Mouse (Mus musculus) forebrain, embryonic 13.5 days (tissue): ENCODE results near the gene Slc31a1. TPM values are rescaled to one million over a fixed set of nuclear protein-coding genes. Genes with fewer than 3 reads are reported as not detected.

Experiments
- ATAC-seq: fragments of 200-750 bp; cut with Nextera tagmentation; 2 replicates; pipeline ENCODE4 v1.8.0; 2017
- H3K27ac ChIP-seq: fragments of 300-500 bp; sonication (generic); 2 replicates; pipeline ENCODE4 v1.5.1; 2015; ENCODE audit warnings: inconsistent platforms, mild to moderate bottlenecking, moderate library complexity
- H3K27me3 ChIP-seq: fragments of 300-500 bp; sonication (generic); 2 replicates; pipeline ENCODE4 v1.6.1; 2015; ENCODE audit warnings: mild to moderate bottlenecking, inconsistent platforms
- H3K36me3 ChIP-seq: fragments of 300-500 bp; sonication (generic); 2 replicates; pipeline ENCODE4 v1.6.1; 2015; ENCODE audit warnings: mild to moderate bottlenecking, inconsistent platforms; ENCODE audit not compliant: poor library complexity, severe bottlenecking
- H3K4me1 ChIP-seq: fragments of 300-500 bp; sonication (generic); 2 replicates; pipeline ENCODE4 v1.6.1; 2015; ENCODE audit warnings: inconsistent platforms
- H3K4me2 ChIP-seq: fragments of 300-500 bp; sonication (generic); 2 replicates; pipeline ENCODE4 v1.6.1; 2015; ENCODE audit warnings: inconsistent platforms, mild to moderate bottlenecking, moderate library complexity
- H3K4me3 ChIP-seq: fragments of 300-500 bp; sonication (generic); 2 replicates; pipeline ENCODE4 v1.5.1; 2015; ENCODE audit warnings: mild to moderate bottlenecking, inconsistent platforms
- H3K9ac ChIP-seq: fragments of 300-500 bp; sonication (generic); 2 replicates; pipeline ENCODE4 v1.6.1; 2015; ENCODE audit warnings: mild to moderate bottlenecking, inconsistent platforms
- H3K9me3 ChIP-seq: fragments of 300-500 bp; sonication (generic); replicated peaks from 2 replicates; pipeline ENCODE4 v1.6.1; 2016; ENCODE audit warnings: inconsistent platforms
- WGBS: fragments of 180-500 bp; shearing (Covaris S2); methylation state at CpG from one replicate; pipeline ENCODE4 v1.1.7; 2015; 5-methylcytosine and 5-hydroxymethylcytosine counted together
- polyA plus RNA-seq: library from polyadenylated mRNA; unstranded; fragments of >200 nt; fragmentation: Nextera tagmentation; extraction: Ambion mirVana; gene quantifications from 2 replicates; pipeline ENCODE4 v1.2.1, GENCODE M21; 2015

The Slc31a1 gene
- polyA plus RNA-seq, 1 experiment from 2014 or later: 38.2 TPM

DNA sequence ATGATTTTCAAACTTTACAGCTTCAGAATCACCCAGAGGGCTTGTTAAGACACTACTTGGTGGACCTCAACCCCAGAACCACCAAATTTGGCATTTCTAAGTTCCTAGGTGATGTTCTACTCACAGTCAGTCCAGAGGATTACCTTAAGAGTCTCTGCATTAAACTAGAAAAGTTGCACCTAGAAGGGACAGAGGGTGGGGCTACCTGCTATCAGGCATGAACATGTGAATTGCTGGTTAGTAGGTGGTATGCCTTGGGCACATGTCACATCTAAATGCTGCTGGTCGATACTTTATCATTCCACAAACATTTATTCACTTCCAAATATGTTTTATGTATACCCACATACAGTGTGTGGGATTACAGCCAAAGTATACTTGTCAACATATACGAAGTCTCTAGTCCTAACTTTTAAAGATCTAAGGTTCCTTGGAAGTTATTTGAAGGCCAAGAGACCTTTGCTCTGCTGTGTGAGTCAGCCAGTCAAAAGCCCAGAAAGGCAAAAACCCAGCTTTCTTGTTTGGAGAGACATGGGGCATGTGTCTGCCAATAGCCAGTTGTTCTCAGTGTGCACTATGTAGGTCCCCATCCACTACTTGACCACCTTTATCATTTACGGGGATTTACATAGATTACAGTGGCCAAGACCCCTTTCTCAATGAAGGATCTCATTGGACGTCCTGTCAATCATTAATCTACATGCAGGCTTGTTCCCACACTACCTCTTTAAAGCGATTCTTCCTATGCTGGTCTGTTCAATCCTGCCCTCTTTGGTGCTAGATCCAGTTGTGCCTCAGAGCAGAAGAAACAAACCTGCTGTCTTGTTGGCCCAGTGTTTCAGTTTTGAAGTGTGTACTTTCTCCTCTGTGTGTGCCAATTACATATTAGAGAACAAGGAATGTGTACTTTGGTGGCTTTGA is 29.3 kb downstream of the Slc31a1 start:
- 87% methylated on average over 5 of the region's 5 CpGs for WGBS
- Histone ChIP-seq H3K4me2 (no peak overlapping the region), H3K36me3 (peaks cover 79% of the 10 kb centered on the region), H3K27me3 (no peaks in the 10 kb centered on the region), H3K27ac (no peak overlapping the region), H3K9ac (no peak overlapping the region), H3K4me1 (no peaks in the 10 kb centered on the region), H3K9me3 (no peaks in the 10 kb centered on the region), H3K4me3 (no peak overlapping the region)
- ATAC-seq: no peak

DNA sequence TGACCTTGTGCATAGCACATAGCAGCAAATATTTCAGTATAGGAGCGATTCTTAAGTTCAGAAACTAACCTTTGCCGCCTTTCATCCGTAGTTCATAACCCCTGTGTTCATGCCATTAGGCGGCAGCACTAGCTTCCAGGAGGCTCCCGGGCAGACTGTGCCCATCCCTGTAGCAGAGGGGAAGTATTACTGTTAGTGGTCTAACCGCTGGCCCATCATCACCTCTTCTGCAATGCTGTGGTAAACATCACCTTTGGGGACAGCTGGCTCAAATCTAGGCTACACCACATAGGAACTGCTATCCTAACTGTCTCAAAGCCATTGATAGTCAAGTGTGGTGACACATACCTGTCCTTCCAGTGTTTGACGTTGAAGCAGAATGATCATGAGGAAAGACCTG is 31.4 kb downstream of the Slc31a1 start:
- H3K4me2 ChIP-seq: no peak overlapping the region
- no peak overlapping the region for H3K27ac ChIP-seq
- no peak overlapping the region for H3K9ac ChIP-seq
- no peak for ATAC-seq
- 87% methylated on average over 7 of the region's 7 CpGs for WGBS
- H3K4me1 ChIP-seq: no peaks in the 10 kb centered on the region
- no peak overlapping the region for H3K4me3 ChIP-seq
- H3K9me3 ChIP-seq: no peaks in the 10 kb centered on the region
- H3K36me3 ChIP-seq: peaks cover 90% of the 10 kb centered on the region
- no peaks in the 10 kb centered on the region for H3K27me3 ChIP-seq

DNA sequence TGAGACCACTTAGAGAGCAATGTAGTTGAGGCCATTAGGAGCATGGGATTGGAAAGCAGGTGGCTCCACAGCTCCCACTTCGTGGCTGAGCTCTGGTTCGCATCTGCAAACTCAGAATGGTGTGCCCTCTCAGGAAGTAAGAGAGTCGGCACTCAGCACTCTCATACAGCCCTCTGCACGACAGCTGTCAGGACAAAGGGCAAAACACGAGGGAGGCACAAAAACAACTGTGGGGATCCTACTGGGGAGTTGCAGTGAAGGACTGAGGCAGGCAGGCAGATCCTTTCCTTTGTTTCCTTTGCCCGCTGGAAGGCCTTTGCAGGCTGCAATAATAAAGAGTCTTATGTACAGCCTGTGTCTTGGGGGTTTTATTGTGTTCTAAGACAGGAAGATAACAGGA is 32.9 kb downstream of the Slc31a1 start:
- Histone ChIP-seq H3K4me2 (no peak overlapping the region), H3K36me3 (peaks cover 89% of the 10 kb centered on the region), H3K9ac (no peak overlapping the region), H3K27me3 (no peaks in the 10 kb centered on the region), H3K9me3 (no peaks in the 10 kb centered on the region), H3K4me1 (no peaks in the 10 kb centered on the region), H3K27ac (peak overlapping the region; percentile 33; the same call in 1 of the 2 replicates), H3K4me3 (no peak overlapping the region)
- ATAC-seq: no peak
- 32% methylated on average over 6 of the region's 6 CpGs for WGBS

DNA sequence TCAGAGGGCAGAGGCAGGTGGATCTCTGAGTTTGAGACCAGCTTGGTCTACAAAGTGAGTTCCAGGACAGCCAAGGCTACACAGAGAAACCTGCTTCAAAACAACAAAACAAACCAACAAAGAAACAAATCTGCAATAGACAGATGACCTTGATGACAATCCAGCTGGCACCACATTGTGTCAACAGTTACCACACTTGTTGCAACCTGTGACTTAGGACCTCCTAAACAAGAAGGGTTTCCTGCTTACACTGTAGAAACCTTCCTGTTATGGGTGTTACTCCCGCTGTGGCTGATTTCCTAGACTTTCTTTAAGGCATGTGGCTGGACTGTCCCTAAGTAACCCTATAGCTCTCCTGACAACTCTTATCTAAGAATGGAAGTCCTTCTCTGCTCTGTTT is 35.3 kb downstream of the Slc31a1 start:
- H3K9ac ChIP-seq: no peak overlapping the region
- H3K27me3 ChIP-seq: no peaks in the 10 kb centered on the region
- ATAC-seq: no peak
- no peaks in the 10 kb centered on the region for H3K4me1 ChIP-seq
- 100% methylated on average over 1 of the region's 1 CpGs for WGBS
- H3K4me3 ChIP-seq: no peak overlapping the region
- no peaks in the 10 kb centered on the region for H3K9me3 ChIP-seq
- peaks cover 89% of the 10 kb centered on the region for H3K36me3 ChIP-seq
- H3K27ac ChIP-seq: no peak overlapping the region
- no peak overlapping the region for H3K4me2 ChIP-seq

DNA sequence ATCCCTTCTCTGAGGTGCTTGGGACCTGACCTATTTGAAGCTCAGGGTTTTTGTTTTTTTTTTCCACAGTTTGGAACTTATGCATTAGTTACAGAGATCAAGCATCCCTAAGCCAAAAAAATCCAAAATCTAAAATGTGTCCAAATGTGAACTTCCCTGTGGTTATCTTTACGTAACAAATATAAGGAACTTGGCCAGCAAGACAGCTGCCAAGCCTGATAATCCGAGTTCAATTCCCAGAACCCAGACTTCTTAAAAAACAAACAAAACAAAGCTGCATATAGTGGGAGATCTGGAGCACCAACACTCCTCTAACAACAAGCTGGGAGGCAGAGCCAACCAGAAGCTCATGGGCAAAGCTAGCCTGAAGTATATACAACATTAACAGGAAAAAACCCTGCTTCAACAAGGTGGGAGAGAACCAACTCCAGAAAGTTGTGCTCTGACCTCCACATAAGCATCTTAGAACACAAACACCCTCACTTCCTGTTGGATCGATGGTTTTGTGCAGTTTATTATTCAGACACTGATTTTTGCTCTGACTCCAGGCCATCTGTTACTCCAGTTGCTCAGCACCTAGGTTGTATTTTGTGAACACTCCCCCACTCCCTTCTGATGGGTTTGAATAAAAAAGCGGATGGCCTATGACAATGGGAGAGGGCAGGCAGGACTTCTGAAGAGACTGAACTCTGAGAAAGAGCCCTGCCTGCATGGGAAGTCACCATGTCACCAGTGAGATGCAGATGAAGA is 37.3 kb downstream of the Slc31a1 start:
- 93% methylated on average over 4 of the region's 4 CpGs for WGBS
- no peaks in the 10 kb centered on the region for H3K4me1 ChIP-seq
- H3K9me3 ChIP-seq: no peaks in the 10 kb centered on the region
- H3K4me2 ChIP-seq: no peak overlapping the region
- no peak overlapping the region for H3K4me3 ChIP-seq
- ATAC-seq: no peak
- peaks cover 89% of the 10 kb centered on the region for H3K36me3 ChIP-seq
- no peaks in the 10 kb centered on the region for H3K27me3 ChIP-seq
- no peak overlapping the region for H3K27ac ChIP-seq
- H3K9ac ChIP-seq: no peak overlapping the region

DNA sequence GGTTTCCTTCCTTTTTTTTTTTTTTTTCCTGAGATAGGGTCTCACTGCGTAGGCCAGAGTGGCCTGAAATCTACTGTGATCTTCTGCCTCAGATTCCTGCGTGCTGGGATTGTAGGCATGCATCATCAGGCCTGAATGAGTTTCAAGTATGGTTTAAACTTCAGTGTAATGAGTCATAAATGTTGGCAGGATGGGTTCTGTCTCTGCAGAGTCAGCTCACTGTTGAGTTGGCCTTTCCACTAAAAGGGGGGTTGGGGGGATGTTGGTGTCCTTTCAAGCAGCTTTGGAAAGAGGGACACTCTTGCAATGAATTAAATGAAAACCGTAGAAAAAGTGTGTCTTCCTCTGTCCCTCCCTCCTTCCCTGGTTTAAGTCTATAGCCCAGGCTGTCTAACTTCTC is 38.4 kb downstream of the Slc31a1 start:
- H3K9ac ChIP-seq: no peak overlapping the region
- H3K36me3 ChIP-seq: peaks cover 84% of the 10 kb centered on the region
- no peak overlapping the region for H3K4me2 ChIP-seq
- ATAC-seq: no peak
- no peak overlapping the region for H3K4me3 ChIP-seq
- H3K27me3 ChIP-seq: no peaks in the 10 kb centered on the region
- H3K9me3 ChIP-seq: no peaks in the 10 kb centered on the region
- 91% methylated on average over 3 of the region's 3 CpGs for WGBS
- H3K4me1 ChIP-seq: no peaks in the 10 kb centered on the region
- H3K27ac ChIP-seq: no peak overlapping the region

DNA sequence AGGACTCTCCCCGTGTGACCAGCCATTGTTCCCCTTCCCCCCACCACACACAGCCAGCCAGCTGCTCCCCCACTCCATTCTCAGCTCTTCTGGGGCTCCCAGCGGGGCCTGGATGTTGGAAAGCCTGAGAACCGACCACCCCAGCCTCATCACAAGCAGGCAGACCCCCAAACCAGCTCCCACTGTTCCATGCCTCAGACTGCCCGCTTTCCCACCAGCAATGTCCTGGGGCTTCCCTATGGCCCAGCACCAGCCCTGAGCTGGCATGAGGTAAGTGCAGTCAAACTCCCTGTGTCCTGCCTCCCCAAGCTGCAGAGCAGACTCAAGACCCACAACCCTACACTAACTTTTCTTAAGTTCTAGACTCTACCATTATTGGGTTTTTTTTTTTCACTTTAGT is 45.6 kb downstream of the Slc31a1 start:
- Histone ChIP-seq H3K27ac (no peak overlapping the region), H3K36me3 (peaks cover 30% of the 10 kb centered on the region), H3K4me1 (peaks cover 39% of the 10 kb centered on the region), H3K4me3 (no peak overlapping the region), H3K27me3 (no peaks in the 10 kb centered on the region), H3K9ac (no peak overlapping the region), H3K9me3 (no peaks in the 10 kb centered on the region), H3K4me2 (peak overlapping the region; percentile 24; the same call in 1 of the 2 replicates)
- ATAC-seq: no peak
- WGBS: 83% methylated on average over 4 of the region's 4 CpGs

DNA sequence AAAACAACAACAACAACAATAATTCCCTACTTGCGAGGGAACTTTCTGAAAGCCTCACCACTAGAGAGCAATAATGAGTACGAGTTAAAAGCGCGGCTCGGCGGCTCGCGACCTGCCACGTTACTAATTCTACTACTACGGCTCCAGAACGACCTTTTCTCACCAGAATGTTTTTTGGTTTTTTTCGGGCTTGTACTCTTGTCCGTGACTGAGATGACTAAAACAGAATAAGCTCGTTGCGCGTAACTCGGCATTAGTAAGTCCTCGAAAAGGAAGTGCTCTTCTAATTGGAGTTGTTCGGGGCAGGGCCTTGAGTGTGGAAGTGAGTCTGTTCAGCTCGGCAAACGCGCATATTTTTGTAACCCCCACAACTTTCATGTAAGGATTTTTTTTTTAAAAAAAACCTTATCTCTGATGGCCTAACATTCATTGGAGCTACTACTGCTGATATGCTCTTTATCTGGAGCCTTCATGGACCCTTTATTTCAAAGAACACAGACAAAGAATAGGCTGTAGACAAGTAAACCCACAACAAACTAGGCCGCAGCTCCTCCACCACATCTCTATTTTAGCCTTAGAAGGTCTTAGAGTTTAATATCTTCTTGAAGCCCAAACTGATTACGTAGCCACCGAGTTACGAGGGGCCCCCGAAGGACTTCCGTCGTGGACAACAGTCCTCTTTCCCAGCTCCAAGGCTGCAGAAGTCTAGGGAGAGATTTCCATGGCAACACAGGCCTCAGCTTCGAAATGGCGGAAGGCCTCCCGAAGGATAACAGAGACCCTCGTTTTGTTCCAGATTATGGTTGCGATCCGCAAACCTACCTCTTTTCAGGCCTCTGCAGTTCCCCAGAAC is 47.4 kb downstream of the Slc31a1 start:
- peak overlapping the region; percentile 79 for H3K4me2 ChIP-seq
- peak; percentile 6 for ATAC-seq
- no peaks in the 10 kb centered on the region for H3K9me3 ChIP-seq
- peak overlapping the region; percentile 79 for H3K4me3 ChIP-seq
- under 1% methylated on average over 35 of the region's 35 CpGs for WGBS
- H3K36me3 ChIP-seq: peaks cover 32% of the 10 kb centered on the region
- no peaks in the 10 kb centered on the region for H3K27me3 ChIP-seq
- peak overlapping the region; percentile 79 for H3K9ac ChIP-seq
- peaks cover 39% of the 10 kb centered on the region for H3K4me1 ChIP-seq
- peak overlapping the region; percentile 76 for H3K27ac ChIP-seq

DNA sequence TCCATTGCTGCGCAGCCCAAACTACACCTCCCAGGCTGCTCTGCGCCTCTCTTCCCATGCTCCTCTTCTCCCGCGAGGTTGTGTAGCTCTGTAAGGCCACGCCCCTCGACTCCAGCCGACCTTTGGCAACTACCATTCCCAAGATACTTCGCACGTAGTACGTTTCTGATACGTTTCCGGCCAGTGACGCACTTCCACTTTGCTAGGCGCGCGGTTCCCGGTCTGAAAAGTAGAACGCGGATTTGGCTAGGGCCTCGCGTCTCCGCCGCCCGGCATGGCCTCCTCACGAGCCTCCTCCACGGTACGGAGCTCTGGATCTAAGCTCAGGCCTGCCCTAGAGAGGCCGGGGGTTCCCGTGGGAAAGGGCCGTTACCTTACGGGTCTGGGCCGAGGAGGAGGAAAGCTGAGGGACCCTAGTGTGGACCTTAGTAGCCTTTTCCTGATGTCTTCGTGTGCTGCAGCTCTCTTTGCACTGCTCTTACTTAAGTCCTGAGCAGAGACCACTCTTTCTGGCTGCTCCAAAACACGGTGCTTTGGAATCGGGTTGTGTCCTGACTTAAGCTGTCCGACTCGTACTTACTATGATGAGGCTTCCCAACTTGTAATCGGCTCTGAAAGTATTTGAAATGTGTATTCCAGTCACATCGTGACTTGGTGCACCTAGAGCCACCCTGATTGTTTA is 48.2 kb downstream of the Slc31a1 start, which contains the start of the genes Cdc26 and Prpf4:
Cdc26 (minus strand) TSS at position 42 of the 682 bp plus-strand sequence.
Prpf4 (plus strand) TSS at position 197 of the 682 bp plus-strand sequence.
- Histone ChIP-seq H3K9me3 (no peaks in the 10 kb centered on the region), H3K27me3 (no peaks in the 10 kb centered on the region), H3K4me2 (peak within 1 kb of the TSS; percentile 79), H3K27ac (peak within 1 kb of the TSS; percentile 76), H3K9ac (peak within 1 kb of the TSS; percentile 91), H3K36me3 (peaks cover 36% of the 10 kb centered on the region), H3K4me1 (peaks cover 39% of the 10 kb centered on the region), H3K4me3 (peak within 1 kb of the TSS; percentile 79)
- peak; percentile 99 for ATAC-seq
- under 1% methylated on average over 39 of the region's 39 CpGs for WGBS

DNA sequence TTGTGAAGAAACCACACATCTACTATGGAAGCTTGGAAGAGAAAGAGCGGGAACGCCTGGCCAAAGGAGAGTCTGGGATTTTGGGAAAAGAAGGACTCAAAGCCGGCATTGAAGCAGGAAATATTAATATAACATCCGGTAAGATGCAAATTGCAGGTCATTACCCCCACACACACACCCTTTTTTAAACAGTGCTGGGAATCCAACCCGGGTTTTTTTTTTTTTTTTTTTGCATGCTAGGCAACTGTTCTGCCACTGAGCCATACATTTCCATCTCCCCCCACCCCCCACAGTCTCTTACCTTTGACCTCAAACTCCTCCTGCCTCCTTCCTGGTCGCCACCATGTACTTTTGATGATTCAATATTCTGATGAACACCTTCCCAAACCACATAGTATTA is 49.1 kb downstream of the Slc31a1 start:
- peak overlapping the region; percentile 79 for H3K4me3 ChIP-seq
- H3K4me1 ChIP-seq: peaks cover 36% of the 10 kb centered on the region
- no peaks in the 10 kb centered on the region for H3K9me3 ChIP-seq
- H3K9ac ChIP-seq: peak overlapping the region; percentile 91
- ATAC-seq: no peak
- H3K27me3 ChIP-seq: no peaks in the 10 kb centered on the region
- H3K36me3 ChIP-seq: peaks cover 40% of the 10 kb centered on the region
- no peak overlapping the region for H3K27ac ChIP-seq
- H3K4me2 ChIP-seq: peak overlapping the region; percentile 79
- WGBS: 50% methylated on average over 6 of the region's 6 CpGs

DNA sequence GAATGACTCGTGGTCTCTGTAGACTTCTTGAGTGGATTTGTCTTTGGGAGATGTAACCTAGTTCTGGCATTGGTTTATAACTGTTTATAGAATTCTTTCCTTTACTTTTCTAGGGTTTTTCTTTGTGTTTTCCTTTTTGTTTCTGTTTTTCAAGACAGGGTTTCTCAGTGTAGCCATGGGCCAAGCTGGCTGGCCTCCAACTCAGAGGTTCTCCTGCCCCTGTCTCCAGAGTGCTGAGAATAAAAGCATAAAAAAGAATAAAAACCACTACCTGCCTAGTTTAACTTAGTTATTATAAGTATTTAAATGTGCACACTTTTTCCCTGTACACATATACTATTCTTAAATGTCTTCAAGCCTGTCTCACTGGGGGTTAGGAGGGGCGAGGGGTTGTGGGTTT is 49.8 kb downstream of the Slc31a1 start:
- no peaks in the 10 kb centered on the region for H3K9me3 ChIP-seq
- H3K27ac ChIP-seq: no peak overlapping the region
- H3K9ac ChIP-seq: no peak overlapping the region
- peaks cover 43% of the 10 kb centered on the region for H3K36me3 ChIP-seq
- 84% methylated on average over 2 of the region's 2 CpGs for WGBS
- no peak for ATAC-seq
- H3K4me2 ChIP-seq: peak overlapping the region; percentile 79
- H3K4me3 ChIP-seq: peak overlapping the region; percentile 79
- no peaks in the 10 kb centered on the region for H3K27me3 ChIP-seq
- H3K4me1 ChIP-seq: peaks cover 32% of the 10 kb centered on the region
